Mouse (Mus musculus) liver, adult 2 months (tissue): ENCODE measurements around the gene Cdca8.

Experiments
- CTCF ChIP-seq: fragments of 200-500 bp; IDR thresholded peaks from 2 replicates; pipeline ENCODE4 v1.5.1; 2011; ENCODE audit warnings: low read depth, low read length, control low read depth
- POLR2A ChIP-seq: fragments of 200-500 bp; IDR thresholded peaks from 2 replicates; pipeline ENCODE4 v1.6.1; 2011; ENCODE audit warnings: low read length, control low read depth; ENCODE audit not compliant: insufficient read depth; ENCODE audit errors: extremely low read depth

- TF ChIP-seq POLR2A: no peak
- TF ChIP-seq CTCF: peak; percentile 44
Observed at GRCm38 (mm10) chr4:124983893-124984526, 44.9 kb upstream of the Cdca8 start.
